Mouse (Mus musculus) limb, embryonic 14.5 days (tissue): Measurements from ENCODE around the gene Rpp30. TPM values are rescaled to one million over a fixed set of nuclear protein-coding genes. Genes with fewer than 3 reads are reported as not detected.

Source experiments
- ATAC-seq: fragments of 200-750 bp; cut with Nextera tagmentation; 2 replicates; pipeline ENCODE4 v1.8.0; 2017; ENCODE audit warnings: low read depth, moderate number of reproducible peaks, moderate TSS enrichment; ENCODE audit not compliant: low FRiP score
- DNase-seq: peaks from one replicate; pipeline ENCODE4 v3.0.0-alpha.2; 2015; ENCODE audit warnings: low spot score
- H3K27ac ChIP-seq: fragments of 300-500 bp; sonication (generic); replicated peaks from 2 replicates; pipeline ENCODE4 v1.5.1; 2014; ENCODE audit warnings: low read depth, mild to moderate bottlenecking, low read length, moderate library complexity, mixed read lengths
- H3K27me3 ChIP-seq: fragments of 300-500 bp; sonication (generic); 2 replicates; pipeline ENCODE4 v1.6.1; 2014; ENCODE audit warnings: low read length, mixed read lengths; ENCODE audit not compliant: control insufficient read depth, insufficient read depth
- H3K36me3 ChIP-seq: fragments of 300-500 bp; sonication (generic); 2 replicates; pipeline ENCODE4 v1.6.1; 2014; ENCODE audit warnings: mild to moderate bottlenecking, low read length, moderate library complexity, mixed read lengths; ENCODE audit not compliant: control insufficient read depth, insufficient read depth
- H3K4me1 ChIP-seq: fragments of 300-500 bp; sonication (generic); 2 replicates; pipeline ENCODE4 v1.6.1; 2014; ENCODE audit warnings: antibody characterized with exemption, low read length, mixed read lengths; ENCODE audit not compliant: control insufficient read depth, insufficient read depth
- H3K4me2 ChIP-seq: fragments of 300-500 bp; sonication (generic); replicated peaks from 2 replicates; pipeline ENCODE4 v1.6.1; 2014; ENCODE audit warnings: low read depth, mild to moderate bottlenecking, low read length, moderate library complexity; ENCODE audit not compliant: severe bottlenecking
- H3K4me3 ChIP-seq: fragments of 300-500 bp; sonication (generic); replicated peaks from 2 replicates; pipeline ENCODE4 v1.5.1; 2014; ENCODE audit warnings: low read length
- H3K9ac ChIP-seq: fragments of 300-500 bp; sonication (generic); 2 replicates; pipeline ENCODE4 v1.6.1; 2014; ENCODE audit warnings: mild to moderate bottlenecking, low read depth, low read length, moderate library complexity; ENCODE audit not compliant: severe bottlenecking
- H3K9me3 ChIP-seq: fragments of 300-500 bp; sonication (generic); 2 replicates; pipeline ENCODE4 v1.6.1; 2016; ENCODE audit warnings: low read length; ENCODE audit not compliant: control insufficient read depth
- POLR2A ChIP-seq: fragments of 200-500 bp; IDR thresholded peaks from 2 replicates; pipeline ENCODE4 v1.8.0; 2012; ENCODE audit warnings: inconsistent platforms, mild to moderate bottlenecking, moderate library complexity, borderline replicate concordance; ENCODE audit not compliant: insufficient read depth, insufficient read length; ENCODE audit errors: extremely low read depth
- WGBS: fragments of 180-500 bp; shearing (Covaris S2); extraction: QIAGEN DNeasy Blood & Tissue Kit; methylation state at CpG from one replicate; pipeline ENCODE4 v1.1.7; 2014; 5-methylcytosine and 5-hydroxymethylcytosine counted together
- polyA plus RNA-seq, 2 experiments: library from polyadenylated mRNA; depleted of rRNA in 1 of 2; stranded (reverse) in 1 of 2; unstranded in 1 of 2; fragments of >200 nt; fragmentation: Nextera tagmentation in 1 of 2; extraction: Ambion mirVana in 1 of 2; gene quantifications; 2 replicates each; pipeline versions ENCODE4 v1.2.1 to v1.2.3; 2012 to 2014

The Rpp30 gene
- polyA plus RNA-seq, 2 experiments, result 27.5 to 67.5 TPM

- no peak for TF ChIP-seq POLR2A
- H3K4me2 ChIP-seq, result no peak overlapping the region
- no peaks in the 10 kb centered on the region for H3K9me3 ChIP-seq
- no peak overlapping the region for H3K27ac ChIP-seq
- H3K27me3 ChIP-seq, result no peaks in the 10 kb centered on the region
- 76% methylated on average over 7 of the region's 7 CpGs for WGBS
- H3K9ac ChIP-seq, result no peak overlapping the region
- ATAC-seq (no peak), DNase-seq (no peak)
- H3K4me3 ChIP-seq, result no peak overlapping the region
- peaks cover 64% of the 10 kb centered on the region for H3K36me3 ChIP-seq
- no peaks in the 10 kb centered on the region for H3K4me1 ChIP-seq
Observed at GRCm38 (mm10) chr19:36098916-36099315, 15.4 kb downstream of the Rpp30 start.

- no peak overlapping the region for H3K4me2 ChIP-seq
- H3K9ac ChIP-seq, result no peak overlapping the region
- 79% methylated on average over 5 of the region's 5 CpGs for WGBS
- H3K4me3 ChIP-seq, result no peak overlapping the region
- H3K4me1 ChIP-seq, result no peaks in the 10 kb centered on the region
- no peaks in the 10 kb centered on the region for H3K9me3 ChIP-seq
- ATAC-seq (no peak), DNase-seq (no peak)
- TF ChIP-seq POLR2A, result no peak
- H3K27ac ChIP-seq, result no peak overlapping the region
- peaks cover 35% of the 10 kb centered on the region for H3K36me3 ChIP-seq
- H3K27me3 ChIP-seq, result no peaks in the 10 kb centered on the region
Observed at GRCm38 (mm10) chr19:36103909-36104308, 20.4 kb downstream of the Rpp30 start.

GRCm38 (mm10) chr19:36109318-36109944 lies 25.9 kb downstream of the Rpp30 start:
- no peak overlapping the region for H3K4me2 ChIP-seq
- no peaks in the 10 kb centered on the region for H3K27me3 ChIP-seq
- H3K36me3 ChIP-seq, result no peaks in the 10 kb centered on the region
- H3K4me3 ChIP-seq, result no peak overlapping the region
- H3K4me1 ChIP-seq, result 0 out of 2 replicates have a peak, but pooled peaks cover 2% of the 10 kb centered on the region
- no peak for TF ChIP-seq POLR2A
- DNase-seq (no peak), ATAC-seq (no peak)
- no peak overlapping the region for H3K27ac ChIP-seq
- H3K9ac ChIP-seq, result no peak overlapping the region
- 87% methylated on average over 26 of the region's 26 CpGs for WGBS
- H3K9me3 ChIP-seq, result no peaks in the 10 kb centered on the region

- Histone ChIP-seq H3K4me1 (0 out of 2 replicates have a peak, but pooled peaks cover 2% of the 10 kb centered on the region), H3K9ac (no peak overlapping the region), H3K9me3 (no peaks in the 10 kb centered on the region), H3K36me3 (no peaks in the 10 kb centered on the region), H3K4me2 (no peak overlapping the region), H3K27me3 (no peaks in the 10 kb centered on the region), H3K27ac (no peak overlapping the region), H3K4me3 (no peak overlapping the region)
- DNase-seq (no peak), ATAC-seq (peak; percentile 26; the same call in 1 of the 2 replicates)
- no peak for TF ChIP-seq POLR2A
- WGBS, result 42% methylated on average over 7 of the region's 7 CpGs
Observed at GRCm38 (mm10) chr19:36110465-36110864, 26.9 kb downstream of the Rpp30 start.

DNA sequence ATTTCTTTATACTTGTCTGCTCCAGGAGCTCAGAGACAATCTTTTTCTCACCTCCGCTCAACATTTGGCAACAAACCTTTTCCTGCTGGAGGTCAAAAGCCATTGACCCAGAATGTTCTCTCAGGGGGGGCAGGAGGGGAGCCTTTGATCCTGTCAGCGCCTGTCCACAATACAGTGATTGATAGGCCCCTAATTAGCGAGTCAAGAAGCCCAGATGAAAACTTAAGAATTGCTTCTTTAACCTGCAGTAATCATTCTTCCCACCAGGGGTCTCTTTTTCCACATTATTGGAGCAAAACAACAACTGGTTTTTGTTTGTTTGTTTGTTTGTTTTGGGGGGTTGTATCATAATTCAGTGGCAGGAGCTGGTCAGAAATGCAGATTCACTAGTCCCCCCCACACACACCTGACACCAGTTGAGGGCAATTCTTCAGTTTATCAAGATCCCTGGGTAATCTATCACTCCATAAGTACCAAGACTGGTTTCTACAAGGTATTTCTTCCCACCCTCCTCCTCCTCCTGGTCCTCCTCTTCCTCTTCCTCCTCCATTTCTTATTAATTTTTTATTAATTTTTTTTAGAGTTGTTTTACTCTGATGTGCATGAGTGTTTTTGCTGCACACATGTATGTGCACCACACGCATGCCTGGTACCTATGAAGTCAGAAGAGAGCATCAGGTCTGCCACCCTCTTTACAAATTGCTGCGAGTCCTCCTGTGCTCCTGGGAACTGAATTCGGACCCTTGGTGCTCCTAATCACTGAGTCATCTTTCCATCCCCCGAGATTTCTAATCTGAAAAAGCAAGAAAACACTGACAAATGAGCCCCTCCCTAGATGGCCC lies 27.8 kb downstream of the Rpp30 start:
- H3K4me2 ChIP-seq, result no peak overlapping the region
- ATAC-seq, result 0 out of 2 replicates have a peak, but pooled peaks have one; percentile 34
- no peak overlapping the region for H3K27ac ChIP-seq
- 0 out of 2 replicates have a peak, but pooled peaks cover 2% of the 10 kb centered on the region for H3K4me1 ChIP-seq
- no peak for TF ChIP-seq POLR2A
- H3K27me3 ChIP-seq, result no peaks in the 10 kb centered on the region
- no peak overlapping the region for H3K9ac ChIP-seq
- WGBS, result 31% methylated on average over 7 of the region's 7 CpGs
- no peaks in the 10 kb centered on the region for H3K9me3 ChIP-seq
- peak; percentile 16 for DNase-seq
- H3K36me3 ChIP-seq, result no peaks in the 10 kb centered on the region
- H3K4me3 ChIP-seq, result no peak overlapping the region
